In the genomic region with DNA sequence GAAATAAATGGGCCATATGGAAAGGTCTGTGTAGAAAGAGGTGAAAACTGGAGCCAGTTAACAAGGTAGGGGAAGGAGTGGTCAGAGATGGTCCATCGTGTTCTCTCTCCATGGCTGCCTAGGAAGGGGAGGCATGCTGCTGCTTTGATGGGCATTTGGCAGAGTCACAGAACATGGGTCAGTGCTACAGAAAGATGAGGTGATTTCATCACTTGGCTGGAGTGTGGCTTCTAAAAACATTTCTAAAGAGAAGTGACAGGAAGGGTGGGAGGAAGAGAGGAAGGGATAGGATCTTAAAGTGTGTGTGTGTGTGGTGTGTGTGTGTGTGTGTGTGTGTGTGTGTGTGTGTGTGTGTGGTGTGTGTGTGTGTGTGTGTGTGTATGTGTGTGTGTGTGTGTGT, we compare ENCODE assay signal across 28 mouse cellular contexts. TPM values are rescaled to one million over a fixed set of nuclear protein-coding genes. Genes with fewer than 3 reads are reported as not detected.
DNase-seq lines count a peak whose midpoint lies in the region; ATAC-seq lines count a peak whose summit lies in the region.
"Had no signal": no experiment of that assay in that cellular context is flagged by ENCODE, and none has a peak within 500 bp of the region (broad histone marks: within the 10 kb centered on the region; RNA-seq: fewer than 3 reads in every experiment).

No protein-coding gene starts in this region.

- H3K27ac ChIP-seq in liver, embryonic 13.5 days, result peak overlapping the region; percentile 19; the same call in 1 of the 2 replicates
- no peak overlapping the region for H3K27ac ChIP-seq in liver, embryonic 11.5 days (ENCODE audit: low read depth, low read length)
- H3K27ac ChIP-seq: embryonic facial prominence, embryonic 12.5 days; forebrain, embryonic 13.5 days; heart, embryonic 10.5 days; hindbrain, embryonic 15.5 days; kidney, postnatal 0 days; left cerebral cortex, adult 2 months; midbrain, embryonic 15.5 days; neural tube, embryonic 13.5 days; stomach, embryonic 15.5 days had no signal

- no peaks in the 10 kb centered on the region for H3K27me3 ChIP-seq in liver, embryonic 13.5 days
- no peaks in the 10 kb centered on the region for H3K27me3 ChIP-seq in liver, embryonic 11.5 days (replicated peaks; ENCODE audit: control insufficient read depth, insufficient read depth, low read length)
- H3K27me3 ChIP-seq: embryonic facial prominence, embryonic 12.5 days; forebrain, embryonic 13.5 days; hindbrain, embryonic 15.5 days; midbrain, embryonic 15.5 days; neural tube, embryonic 13.5 days; stomach, embryonic 15.5 days had no signal

- ATAC-seq in liver, embryonic 13.5 days (ENCODE audit: low read depth), result no peak
- ATAC-seq in liver, embryonic 11.5 days (replicated peaks; ENCODE audit: low FRiP score), result no peak
- ATAC-seq in granulocyte monocyte progenitor cell, adult 5-6 weeks (replicated peaks; ENCODE audit: poor library complexity, severe bottlenecking), result peak; percentile 78
- ATAC-seq: forebrain, embryonic 13.5 days; midbrain, embryonic 15.5 days had no signal

- H3K9me3 ChIP-seq in liver, embryonic 13.5 days (replicated peaks), result no peaks in the 10 kb centered on the region
- H3K9me3 ChIP-seq in liver, embryonic 11.5 days (ENCODE audit: control insufficient read depth, low read length), result no peaks in the 10 kb centered on the region
- H3K9me3 ChIP-seq: embryonic facial prominence, embryonic 12.5 days; forebrain, embryonic 13.5 days; heart, embryonic 10.5 days; hindbrain, embryonic 15.5 days; midbrain, embryonic 15.5 days; neural tube, embryonic 13.5 days; stomach, embryonic 15.5 days had no signal

- H3K4me1 ChIP-seq in liver, embryonic 13.5 days (replicated peaks), result no peaks in the 10 kb centered on the region
- H3K4me1 ChIP-seq in liver, embryonic 11.5 days (replicated peaks; ENCODE audit: control insufficient read depth, insufficient read depth, low read length), result no peaks in the 10 kb centered on the region
- H3K4me1 ChIP-seq: embryonic facial prominence, embryonic 12.5 days; forebrain, embryonic 13.5 days; hindbrain, embryonic 15.5 days; midbrain, embryonic 15.5 days; neural tube, embryonic 13.5 days; stomach, embryonic 15.5 days had no signal

- no peak overlapping the region for H3K4me3 ChIP-seq in liver, embryonic 13.5 days (replicated peaks)
- H3K4me3 ChIP-seq in liver, embryonic 11.5 days (ENCODE audit: low read depth, low read length), result no peak overlapping the region
- H3K4me3 ChIP-seq: embryonic facial prominence, embryonic 12.5 days; forebrain, embryonic 13.5 days; heart, embryonic 10.5 days; hindbrain, embryonic 15.5 days; left cerebral cortex, adult 2 months; midbrain, embryonic 15.5 days; neural tube, embryonic 13.5 days; stomach, embryonic 15.5 days had no signal

- peak; percentile 21 to 36 for DNase-seq in adrenal gland, adult (ENCODE audit: inconsistent age in 2 of 2, low spot score in 1 of 2)
- DNase-seq in adrenal gland, adult 18-20 months (ENCODE audit: low spot score in 2 of 2), result no peak
- no peak for DNase-seq in liver, embryonic 13.5 days
- DNase-seq in liver, embryonic 11.5 days (ENCODE audit: low spot score), result no peak
- peak; percentile 74 for DNase-seq in 416B (ENCODE audit: low read depth)
- no peak for DNase-seq in embryo, embryonic 10 days (ENCODE audit: low spot score)
- DNase-seq in embryo, embryonic 10.5 days (ENCODE audit: low spot score), result no peak
- DNase-seq: cerebellum, adult 8-10 months; kidney, adult 2 months; layer of hippocampus, adult 9-11 months; right cerebral cortex, postnatal 4 days; thymus, postnatal 25 days had no signal

- no peak overlapping the region for H3K4me2 ChIP-seq in liver, embryonic 13.5 days
- no peak overlapping the region for H3K4me2 ChIP-seq in liver, embryonic 11.5 days
- H3K4me2 ChIP-seq: embryonic facial prominence, embryonic 12.5 days; forebrain, embryonic 13.5 days; hindbrain, embryonic 15.5 days; midbrain, embryonic 15.5 days; neural tube, embryonic 13.5 days; stomach, embryonic 15.5 days had no signal

- 58% methylated on average over 1 of the region's 1 CpGs for WGBS in liver, embryonic 13.5 days (ENCODE audit: insufficient replicate concordance)
- 74% methylated on average over 1 of the region's 1 CpGs for WGBS in liver, embryonic 11.5 days

- no peaks in the 10 kb centered on the region for H3K36me3 ChIP-seq in liver, embryonic 13.5 days
- no peaks in the 10 kb centered on the region for H3K36me3 ChIP-seq in liver, embryonic 11.5 days (ENCODE audit: control insufficient read depth, insufficient read depth, low read length)
- H3K36me3 ChIP-seq: embryonic facial prominence, embryonic 12.5 days; heart, embryonic 10.5 days; hindbrain, embryonic 15.5 days; midbrain, embryonic 15.5 days; neural tube, embryonic 13.5 days; stomach, embryonic 15.5 days had no signal

- no peak overlapping the region for H3K9ac ChIP-seq in liver, embryonic 13.5 days
- no peak overlapping the region for H3K9ac ChIP-seq in liver, embryonic 11.5 days (ENCODE audit: low read depth, low read length)
- H3K9ac ChIP-seq: embryonic facial prominence, embryonic 12.5 days; forebrain, embryonic 13.5 days; hindbrain, embryonic 15.5 days; midbrain, embryonic 15.5 days; neural tube, embryonic 13.5 days; stomach, embryonic 15.5 days had no signal

RNA-seq across cellular contexts. Expression of a gene that starts 1.1 kb away (rescaled TPM):
- total RNA-seq in adrenal gland, adult 18-20 months (2021), result under 1 TPM in 1 of 2 experiments, not detected in 1; 0.53 TPM
- 2.1 and 3.0 TPM in 2 replicates for polyA plus RNA-seq in liver, embryonic 13.5 days (2015; fragmentation: Nextera tagmentation; extraction: Ambion mirVana)
- 0.34 and 0.55 TPM in 2 replicates for polyA plus RNA-seq in liver, embryonic 11.5 days (2014; fragmentation: Nextera tagmentation; extraction: Ambion mirVana)
- not detected in 2 replicates for total RNA-seq in granulocyte monocyte progenitor cell, adult 5-6 weeks (2014; fragmentation: Nextera tagmentation)
- not detected in 2 replicates for total RNA-seq in granulocyte monocyte progenitor cell, adult 5-6 weeks (2017)
- total RNA-seq: ES-E14; hematopoietic stem cell, adult 5-6 weeks had no signal
- polyA plus RNA-seq: embryonic facial prominence, embryonic 12.5 days; forebrain, embryonic 13.5 days; heart, embryonic 10.5 days; intestine, embryonic 14.5 days; kidney, adult 2 months; midbrain, embryonic 15.5 days; neural tube, embryonic 13.5 days had no signal

RNA-seq across cellular contexts. Expression of a gene that starts 44.1 kb away (rescaled TPM):
- not detected for total RNA-seq in adrenal gland, adult 18-20 months (2021)
- 0.35 and 0.54 TPM in 2 replicates for polyA plus RNA-seq in liver, embryonic 13.5 days (2015; fragmentation: Nextera tagmentation; extraction: Ambion mirVana)
- polyA plus RNA-seq in liver, embryonic 11.5 days (2014; fragmentation: Nextera tagmentation; extraction: Ambion mirVana), result 0.09 and 0.11 TPM in 2 replicates
- not detected in 2 replicates for total RNA-seq in granulocyte monocyte progenitor cell, adult 5-6 weeks (2014; fragmentation: Nextera tagmentation)
- not detected in 2 replicates for total RNA-seq in granulocyte monocyte progenitor cell, adult 5-6 weeks (2017)
- total RNA-seq: ES-E14; hematopoietic stem cell, adult 5-6 weeks; left cerebral cortex, adult 2 months; left cerebral cortex, postnatal 36 days had no signal
- polyA plus RNA-seq: embryonic facial prominence, embryonic 12.5 days; forebrain, embryonic 13.5 days; heart, embryonic 10.5 days; heart, embryonic 16.5 days; hindbrain, embryonic 15.5 days; intestine, embryonic 14.5 days; kidney, adult 2 months; kidney, postnatal 0 days; large intestine, adult 2 months; midbrain, embryonic 15.5 days; neural tube, embryonic 13.5 days had no signal

RNA-seq across cellular contexts. Expression of a gene that starts 50.1 kb away (rescaled TPM):
- 10 to 100 TPM; 23.4 to 28.9 TPM for total RNA-seq in adrenal gland, adult 18-20 months (2021)
- 41.5 and 52.6 TPM in 2 replicates for polyA plus RNA-seq in liver, embryonic 13.5 days (2015; fragmentation: Nextera tagmentation; extraction: Ambion mirVana)
- 74.7 and 77.6 TPM in 2 replicates for polyA plus RNA-seq in liver, embryonic 11.5 days (2014; fragmentation: Nextera tagmentation; extraction: Ambion mirVana)
- total RNA-seq in granulocyte monocyte progenitor cell, adult 5-6 weeks (2014; fragmentation: Nextera tagmentation), result 60.8 and 77.7 TPM in 2 replicates
- 90.3 and 93.0 TPM in 2 replicates for total RNA-seq in granulocyte monocyte progenitor cell, adult 5-6 weeks (2017)

Comparison
In these comparisons a context has a peak if more than half of its experiments do, and no peak if none do; other contexts are left out.
1. DNase-seq: peak in adrenal gland, adult (2 of 2) and 416B (single experiment); none in adrenal gland, adult 18-20 months (0 of 2), liver, embryonic 13.5 days (single experiment), liver, embryonic 11.5 days (single experiment), embryo, embryonic 10 days (single experiment) and embryo, embryonic 10.5 days (single experiment).